Mouse (Mus musculus) thymus, postnatal 25 days (tissue): Measurements from ENCODE around the gene Tbc1d24.
"Not testable (repeated sequence)": the region's sequence is repeated elsewhere in the genome, so short reads cannot be mapped to it uniquely, and the experiment has no call there.

ENCODE experiments used
- DNase-seq: peaks from one replicate; pipeline ENCODE4 v3.0.0; 2022

The Tbc1d24 gene

GRCm38 (mm10) chr17:24141425-24141920 is 63.9 kb downstream of the Tbc1d24 start:
- peak; percentile 97 for DNase-seq

- peak; percentile 62 for DNase-seq
Measured at GRCm38 (mm10) chr17:24140845-24141424, 64.4 kb downstream of the Tbc1d24 start.

GRCm38 (mm10) chr17:24139968-24140367 is 65.4 kb downstream of the Tbc1d24 start:
- DNase-seq, result no peak

GRCm38 (mm10) chr17:24139256-24139655 is 66.1 kb downstream of the Tbc1d24 start:
- DNase-seq, result no peak

GRCm38 (mm10) chr17:24137226-24137880 is 68.0 kb downstream of the Tbc1d24 start:
- peak; percentile 61 for DNase-seq

GRCm38 (mm10) chr17:24134062-24134461 is 71.3 kb downstream of the Tbc1d24 start:
- DNase-seq, result no peak

- DNase-seq, result peak; percentile 15
Measured at GRCm38 (mm10) chr17:24132919-24133318, 72.4 kb downstream of the Tbc1d24 start.

GRCm38 (mm10) chr17:24131570-24131969 is 73.8 kb downstream of the Tbc1d24 start:
- no peak for DNase-seq

- DNase-seq, result not testable (repeated sequence)
Measured at GRCm38 (mm10) chr17:24129246-24129645, 76.1 kb downstream of the Tbc1d24 start.

- no peak for DNase-seq
Measured at GRCm38 (mm10) chr17:24127592-24127991, 77.8 kb downstream of the Tbc1d24 start.

- peak; percentile 13 for DNase-seq
Measured at GRCm38 (mm10) chr17:24126801-24127200, 78.6 kb downstream of the Tbc1d24 start.
